Mouse (Mus musculus) gastrocnemius, postnatal 36 days (tissue): Measurements from ENCODE around the gene Sppl2a. TPM values are rescaled to one million over a fixed set of nuclear protein-coding genes. Genes with fewer than 3 reads are reported as not detected.
A peak's percentile ranks its signal among the peaks of the same experiment; 100 is the strongest.
"Not testable (repeated sequence)": the region's sequence is repeated elsewhere in the genome, so short reads cannot be mapped to it uniquely, and the experiment has no call there.

Experiments used
- DNase-seq, 2 experiments: peaks; one replicate each; pipeline ENCODE4 v3.0.0; 2022
- intact Hi-C: fragments of 180-260 bp; cut with DNase I; formaldehyde crosslinking; loops from one replicate; pipeline ENCODE4 v1.15.1; 2025
- long read RNA-seq, 2 experiments: library from polyadenylated mRNA; stranded (forward); transcript quantifications; one replicate each; pipeline ENCODE4 v2.0.0; 2021
- total RNA-seq, 2 experiments: library from RNA; stranded (reverse); gene quantifications; 2 replicates each; pipeline ENCODE4 v1.2.3; 2021

Sppl2a gene
- 10 to 100 TPM; 64.2 to 64.3 TPM for total RNA-seq
- long read RNA-seq, experiment 1, full-length matches to known transcripts = 1 of 8 reads
- long read RNA-seq, experiment 1, partial matches to known transcripts = 1 of 8 reads
- long read RNA-seq, experiment 1, other reads (novel, unspliced or antisense) = 6 of 8 reads
- long read RNA-seq, experiment 2, full-length matches to known transcripts = 3 of 18 reads
- long read RNA-seq, experiment 2, partial matches to known transcripts = 2 of 18 reads
- long read RNA-seq, experiment 2, other reads (novel, unspliced or antisense) = 13 of 18 reads

DNA sequence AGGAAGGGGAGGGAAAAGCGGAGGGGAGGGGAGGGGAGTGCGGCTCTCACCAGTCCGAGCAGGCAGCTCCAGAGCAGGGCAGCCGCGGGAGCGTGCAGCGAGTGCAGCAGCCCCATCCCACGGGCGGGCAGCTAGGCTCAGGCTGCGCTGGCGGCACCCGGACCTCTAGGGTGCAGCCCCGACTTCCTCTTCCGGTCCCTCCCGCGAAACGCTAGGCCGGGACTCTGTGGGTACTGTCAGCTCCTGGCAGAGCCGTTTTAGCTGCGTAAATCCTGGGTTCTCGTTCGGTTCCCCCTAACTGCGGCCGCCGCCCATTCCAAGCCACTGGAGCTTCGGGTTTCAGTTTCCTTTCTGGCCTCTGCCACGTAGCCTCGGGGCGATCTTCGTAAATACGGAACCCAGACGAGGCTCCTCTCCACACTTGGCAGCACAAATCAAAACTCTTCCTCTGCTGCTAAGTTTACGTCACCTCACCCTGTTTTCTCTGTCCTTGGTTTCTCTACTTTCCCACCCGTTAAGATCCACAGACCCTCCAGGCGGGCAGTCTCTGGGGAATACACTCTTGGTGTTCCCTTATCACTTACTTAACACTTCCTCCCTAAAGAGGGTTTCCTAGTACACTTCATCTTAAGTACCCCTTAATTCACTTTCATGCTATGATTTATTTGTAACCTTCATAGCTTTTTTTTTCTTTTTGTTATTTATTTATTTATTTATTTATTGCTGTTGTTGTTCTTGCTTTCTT lies at the start of gene Sppl2a:
Gene Sppl2a (minus strand): TSS at position 339 of the 745 bp plus-strand sequence.
- DNase-seq = peak; percentile 83 to 87

DNA sequence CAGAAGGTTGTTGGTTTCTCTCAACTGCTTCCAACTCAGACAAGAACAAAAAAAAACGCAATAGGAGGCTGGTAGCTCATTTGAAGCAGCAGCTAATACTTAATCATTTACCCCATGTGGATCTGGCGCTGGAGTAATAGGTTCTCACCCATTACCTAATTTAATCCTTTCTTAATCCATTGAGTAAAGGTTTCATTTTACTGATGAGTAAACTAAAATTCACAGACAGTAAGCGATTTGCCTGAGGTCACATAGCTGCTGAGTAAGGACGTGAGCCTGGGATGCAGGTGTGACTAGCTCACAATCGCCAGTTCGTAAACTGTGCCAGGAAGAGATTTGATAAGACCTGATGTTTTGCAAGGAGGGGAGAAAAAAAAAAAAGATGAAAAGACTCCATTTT lies 44.4 kb upstream of the Sppl2a start:
- intact Hi-C loops = no loop called here

More for the DNA sequence above, at the start of gene Sppl2a:
- intact Hi-C loops = loop anchor here (2.0 to 5.0 kb wide), 2 partner anchors 36 to 56 kb away; partner anchors contain the start of gene Trpm7

GRCm38 (mm10) chr2:126961696-126962095 lies 28.7 kb upstream of the Sppl2a start:
- intact Hi-C loops = no loop called here
- no peak for DNase-seq

More for the DNA sequence above, 44.4 kb upstream of the Sppl2a start:
- DNase-seq = no peak

- intact Hi-C loops = no loop called here
- no peak for DNase-seq
Measured at GRCm38 (mm10) chr2:126955671-126956070, 22.6 kb upstream of the Sppl2a start.

DNA sequence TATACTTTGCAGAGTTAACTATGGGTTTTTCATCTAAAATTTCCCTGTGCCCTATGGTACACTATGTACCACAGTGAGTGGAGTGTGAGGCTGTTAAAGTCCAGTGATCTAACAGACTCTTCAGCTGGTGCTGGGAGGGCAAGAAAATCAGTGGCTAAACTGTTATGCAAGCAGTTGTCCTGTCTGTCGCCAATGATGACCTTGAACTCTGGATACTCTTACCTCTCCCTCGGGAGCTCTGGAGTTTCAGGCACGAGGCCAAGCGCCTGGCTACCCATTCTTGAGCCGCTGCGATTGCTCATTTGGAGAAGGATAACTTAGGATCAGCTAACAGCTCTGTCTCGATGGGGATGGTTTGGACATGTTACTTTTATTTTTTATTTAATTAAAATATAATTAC lies 18.1 kb upstream of the Sppl2a start:
- peak; percentile 27 to 52 for DNase-seq
- intact Hi-C loops = loop anchor here (2.0 kb wide), 1 partner anchor 42 kb away; no protein-coding TSS in a partner anchor

GRCm38 (mm10) chr2:126950453-126950852 lies 17.4 kb upstream of the Sppl2a start:
- intact Hi-C loops = loop anchor here (2.0 kb wide), 1 partner anchor 42 kb away; no protein-coding TSS in a partner anchor
- DNase-seq = no peak

DNA sequence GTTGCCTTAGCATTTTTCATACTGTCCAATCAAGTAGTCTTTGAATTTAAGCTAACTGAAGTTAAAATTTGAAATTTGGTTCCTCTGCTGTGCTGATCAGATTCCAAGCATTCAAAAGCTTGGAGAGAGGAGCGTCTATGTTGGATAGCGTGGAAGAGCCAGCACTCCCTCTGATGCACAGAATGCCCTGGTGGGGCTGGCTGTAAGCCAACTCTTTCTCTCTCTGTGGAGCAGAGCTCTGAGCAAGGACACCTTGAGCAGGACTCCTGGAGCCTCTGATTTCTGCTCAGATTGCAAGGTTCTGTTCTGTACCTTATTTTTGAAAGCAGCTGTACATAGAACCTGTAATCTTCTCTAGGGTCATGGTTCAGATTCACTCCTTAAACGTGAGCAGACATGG lies 16.8 kb upstream of the Sppl2a start:
- DNase-seq = no peak
- intact Hi-C loops = loop anchor here (2.0 to 5.0 kb wide), 2 partner anchors 32 to 43 kb away; no protein-coding TSS in a partner anchor

GRCm38 (mm10) chr2:126949297-126949696 lies 16.3 kb upstream of the Sppl2a start:
- intact Hi-C loops = loop anchor here (5.0 kb wide), 1 partner anchor 33 kb away; no protein-coding TSS in a partner anchor
- not testable (repeated sequence) for DNase-seq

- DNase-seq = no peak
- intact Hi-C loops = loop anchor here (5.0 kb wide), 1 partner anchor 34 kb away; no protein-coding TSS in a partner anchor
Measured at GRCm38 (mm10) chr2:126948231-126948630, 15.2 kb upstream of the Sppl2a start.

DNA sequence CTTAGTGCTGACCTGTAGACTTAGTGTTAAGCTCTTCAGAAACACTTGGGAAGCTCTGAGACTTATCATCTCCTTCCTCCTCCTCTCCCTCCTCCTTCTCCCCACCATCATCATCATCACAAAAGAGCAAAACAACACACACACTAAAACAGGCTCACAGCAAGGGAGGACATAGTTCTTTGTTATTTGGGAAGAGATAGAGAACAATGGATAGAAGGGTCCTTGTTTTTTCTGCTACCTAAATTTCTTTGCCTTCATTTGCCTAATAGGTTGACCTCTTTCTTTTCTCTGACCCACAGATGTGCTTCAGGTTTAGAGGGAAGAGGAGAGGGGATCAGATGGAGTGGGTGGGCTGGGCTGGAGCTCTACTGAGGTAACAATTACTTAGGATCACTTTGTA lies 14.6 kb upstream of the Sppl2a start:
- intact Hi-C loops = loop anchor here (5.0 kb wide), 1 partner anchor 35 kb away; no protein-coding TSS in a partner anchor
- DNase-seq = no peak

DNA sequence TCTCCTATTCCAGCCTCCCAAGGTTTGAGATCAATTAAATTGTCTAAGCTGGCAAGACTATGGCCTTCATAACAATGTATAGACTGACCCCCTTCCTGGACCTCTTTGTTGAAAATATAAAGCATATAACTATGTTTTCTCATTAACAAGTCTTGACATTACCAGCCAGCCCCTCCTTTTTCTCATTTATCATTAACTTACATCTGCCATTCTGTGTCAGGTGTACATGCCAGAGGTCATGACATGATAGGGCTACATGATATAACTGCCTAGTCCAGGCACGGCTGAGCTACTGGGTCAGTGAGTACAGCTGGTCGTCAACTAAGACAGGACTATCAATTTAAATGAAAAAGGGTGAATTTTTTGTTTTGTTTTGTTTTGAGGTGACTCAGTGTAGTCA lies 10.2 kb upstream of the Sppl2a start:
- intact Hi-C loops = no loop called here
- no peak for DNase-seq

DNA sequence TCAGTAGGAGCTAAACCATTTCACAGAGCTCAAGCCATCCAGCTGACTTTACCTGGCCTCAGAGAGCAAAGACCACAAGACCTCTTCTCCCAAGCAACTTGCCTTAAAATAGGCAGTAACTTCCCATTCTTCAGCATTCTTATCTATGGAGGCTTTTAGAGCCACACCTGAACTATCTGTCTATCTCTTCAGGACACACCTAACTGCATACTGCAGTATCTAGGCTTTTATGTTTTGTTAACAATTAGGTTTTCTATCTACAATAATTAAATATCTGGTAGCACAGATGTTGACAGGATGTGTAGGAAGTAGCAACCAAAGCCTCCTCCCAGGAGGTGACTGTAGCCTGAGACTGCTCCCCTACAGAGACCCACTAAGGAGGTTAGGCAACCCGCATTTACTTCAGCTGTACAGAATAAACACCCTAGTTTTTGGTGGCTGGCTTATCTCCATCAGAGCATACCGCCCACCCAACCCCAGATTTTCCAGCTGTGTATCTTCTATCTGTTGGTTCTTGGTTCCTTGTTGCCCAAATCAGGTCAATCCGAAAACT lies 7.4 kb upstream of the Sppl2a start:
- DNase-seq = no peak
- intact Hi-C loops = no loop called here

DNA sequence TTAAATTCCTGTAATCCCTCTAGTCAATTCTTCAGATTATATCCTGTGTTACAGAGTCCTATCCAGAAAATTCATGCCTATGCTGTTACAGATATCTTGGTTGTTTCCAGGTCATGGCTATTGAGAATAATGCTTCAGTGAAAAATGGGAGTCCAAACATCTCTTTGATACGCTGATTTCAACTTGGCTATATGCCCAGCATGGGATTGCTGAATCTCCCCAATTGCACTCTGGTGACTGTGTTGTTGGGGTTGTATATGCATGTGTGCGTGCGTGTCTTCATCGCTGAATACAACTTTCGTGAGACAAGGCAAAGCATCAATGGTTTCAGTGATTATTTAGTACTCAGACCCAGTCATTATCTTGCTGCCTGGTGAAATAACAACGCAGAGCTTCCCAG lies 5.0 kb upstream of the Sppl2a start:
- intact Hi-C loops = no loop called here
- no peak for DNase-seq

GRCm38 (mm10) chr2:126933921-126934320 lies 886 bp upstream of the Sppl2a start:
- no peak for DNase-seq
- intact Hi-C loops = loop anchor here (2.0 to 5.0 kb wide), 2 partner anchors 37 to 57 kb away; partner anchors contain the start of gene Trpm7

DNA sequence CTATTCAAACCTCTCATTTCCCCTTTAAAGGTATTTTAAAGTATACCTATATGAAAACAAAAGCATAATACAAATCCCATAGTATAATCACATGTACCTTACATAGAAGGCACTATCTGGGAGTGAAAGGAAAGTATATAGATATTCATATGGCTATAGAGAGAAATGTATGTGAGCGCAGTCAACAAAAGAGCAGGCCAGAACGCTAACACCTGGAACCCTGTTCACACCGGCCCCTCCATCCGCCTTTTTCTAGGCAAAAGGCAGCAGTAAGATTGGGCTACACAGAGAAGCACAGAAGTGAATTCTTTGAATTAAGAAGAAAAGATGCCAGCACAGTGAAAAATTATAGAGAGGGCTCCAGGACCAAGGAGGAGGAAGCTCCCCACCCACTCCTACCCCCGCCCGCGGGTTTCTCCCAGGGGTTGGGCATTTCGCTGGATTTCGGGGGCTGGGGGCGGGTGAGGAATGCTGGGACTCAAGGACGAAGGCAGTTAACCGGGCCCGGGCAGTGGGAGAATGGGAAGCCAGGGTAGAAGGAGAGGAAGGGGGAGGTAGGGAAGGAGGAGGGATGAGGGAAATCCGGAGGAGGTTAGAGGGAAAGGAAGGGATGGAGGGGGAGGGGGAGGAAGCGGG lies 656 bp downstream of the Sppl2a start:
- no peak for DNase-seq
- intact Hi-C loops = loop anchor here (2.0 to 5.0 kb wide), 2 partner anchors 35 to 56 kb away; partner anchors contain the start of gene Trpm7

DNA sequence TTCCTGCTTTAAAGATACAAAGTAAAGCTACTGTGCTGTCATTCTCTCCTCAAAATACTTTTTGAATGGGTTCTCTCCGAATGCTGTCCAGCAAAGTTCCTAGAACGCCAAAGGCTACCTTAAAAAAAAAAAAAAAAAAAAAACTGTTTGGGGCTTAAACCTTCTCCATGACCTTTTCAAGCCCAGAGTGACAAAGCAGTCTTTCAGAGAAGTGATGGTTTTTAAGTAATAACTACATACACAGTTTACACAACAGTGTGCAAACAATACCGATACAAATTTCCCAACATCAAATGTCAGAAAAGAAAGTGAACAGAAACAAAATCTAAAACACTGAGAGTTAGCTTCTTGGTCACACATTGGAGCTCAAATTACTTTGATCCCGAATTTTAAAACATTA lies 1.3 kb downstream of the Sppl2a start:
- intact Hi-C loops = loop anchor here (2.0 to 5.0 kb wide), 2 partner anchors 34 to 55 kb away; partner anchors contain the start of gene Trpm7
- no peak for DNase-seq

GRCm38 (mm10) chr2:126928681-126929080 lies 4.4 kb downstream of the Sppl2a start:
- no peak for DNase-seq
- intact Hi-C loops = no loop called here

DNA sequence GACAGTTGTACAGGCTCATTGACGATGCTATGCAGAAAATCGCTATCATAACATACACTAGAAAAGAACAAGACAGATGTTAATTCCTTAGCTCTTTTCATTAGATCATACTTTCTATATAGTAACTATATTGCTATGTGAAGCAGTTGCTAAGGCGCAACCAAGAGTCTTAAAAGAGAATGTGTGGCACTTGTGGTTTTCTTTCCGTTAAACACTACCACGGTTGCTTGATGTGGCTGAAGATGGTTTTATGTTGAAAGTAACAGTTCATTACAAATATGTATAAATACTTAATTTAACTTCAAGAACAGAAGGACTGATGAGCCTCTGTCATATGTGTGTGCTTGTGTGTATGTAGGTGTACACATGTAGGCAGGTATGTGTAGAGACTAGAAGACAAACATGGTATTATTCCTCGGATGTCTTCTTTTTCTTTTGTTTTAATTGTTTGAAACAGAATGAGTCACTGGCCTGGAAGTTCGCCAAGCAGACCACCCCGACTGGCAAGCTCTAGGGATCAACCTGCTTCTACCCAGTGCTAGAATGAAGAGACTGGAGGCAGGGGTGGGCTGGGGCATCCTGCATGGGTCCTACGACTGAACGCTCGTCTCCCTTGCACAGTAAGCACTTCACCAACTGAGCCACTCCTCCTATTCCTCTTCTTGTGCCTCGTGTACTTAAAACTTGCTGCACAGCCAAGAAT lies 12.5 kb downstream of the Sppl2a start:
- intact Hi-C loops = no loop called here
- DNase-seq = no peak

GRCm38 (mm10) chr2:126916236-126916635 lies 16.8 kb downstream of the Sppl2a start:
- intact Hi-C loops = no loop called here
- peak in 1 of 2 experiments; percentile 17 for DNase-seq

DNA sequence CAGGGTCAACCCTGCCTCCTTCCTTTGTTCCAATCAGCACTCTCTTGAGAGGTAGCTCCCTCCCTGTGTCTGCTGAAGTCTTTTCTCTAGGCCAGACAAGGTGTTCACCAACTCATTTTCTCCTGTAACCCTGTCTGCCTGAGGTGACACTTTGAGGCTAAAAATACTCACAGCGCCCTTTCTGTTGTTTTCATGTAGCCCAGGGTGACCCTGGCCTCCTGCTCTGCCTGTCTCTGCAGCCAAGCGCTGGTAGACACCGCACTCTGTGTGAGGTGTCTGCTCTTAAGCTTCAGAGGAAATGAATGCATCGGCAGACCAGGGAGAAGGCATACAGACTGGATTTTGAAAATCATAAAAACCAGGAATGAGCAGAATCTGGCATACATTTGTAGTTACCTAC lies 18.9 kb downstream of the Sppl2a start:
- DNase-seq = no peak
- intact Hi-C loops = no loop called here
